ENCODE assay signal across 23 mouse cellular contexts in genomic region chr3:148238093-148238492, GRCm38 (mm10).
"Had no signal": no experiment of that assay in that cellular context is flagged by ENCODE, and none has a peak within 500 bp of the region (broad histone marks: within the 10 kb centered on the region; RNA-seq: fewer than 3 reads in every experiment).

No protein-coding gene starts in this region.

- ATAC-seq: forebrain, postnatal 0 days; hindbrain, postnatal 0 days; intestine, embryonic 16.5 days had no signal

- H3K9ac ChIP-seq: forebrain, postnatal 0 days; heart, embryonic 13.5 days; heart, embryonic 15.5 days; hindbrain, embryonic 15.5 days; kidney, embryonic 15.5 days; limb, embryonic 13.5 days; limb, embryonic 15.5 days had no signal

- H3K27ac ChIP-seq: heart, adult 2 months; heart, embryonic 13.5 days; heart, embryonic 15.5 days; hindbrain, embryonic 15.5 days; hindbrain, postnatal 0 days; kidney, embryonic 15.5 days; kidney, postnatal 0 days; limb, embryonic 13.5 days; limb, embryonic 15.5 days had no signal

- H3K4me1 ChIP-seq: heart, embryonic 13.5 days; heart, embryonic 15.5 days; hindbrain, embryonic 15.5 days; kidney, embryonic 15.5 days; limb, embryonic 13.5 days; limb, embryonic 15.5 days had no signal

- H3K4me2 ChIP-seq: heart, embryonic 11.5 days; heart, embryonic 13.5 days; heart, embryonic 15.5 days; hindbrain, embryonic 15.5 days; kidney, embryonic 15.5 days; limb, embryonic 13.5 days; limb, embryonic 15.5 days had no signal

- DNase-seq: forebrain, postnatal 0 days; gastrocnemius, postnatal 14 days; gastrocnemius, postnatal 36 days; heart, adult 11 months; heart, adult 2 months; heart, postnatal 36 days; kidney, adult 11 months; kidney, adult 2 months; kidney, adult 9 months; kidney, postnatal 14 days; kidney, postnatal 36 days; layer of hippocampus, adult 9-11 months; layer of hippocampus, postnatal 36 days had no signal

- H3K4me3 ChIP-seq: heart, adult 2 months; heart, embryonic 13.5 days; heart, embryonic 15.5 days; hindbrain, embryonic 15.5 days; kidney, embryonic 15.5 days; limb, embryonic 13.5 days; limb, embryonic 15.5 days had no signal

- H3K36me3 ChIP-seq: heart, embryonic 13.5 days; heart, embryonic 15.5 days; hindbrain, embryonic 15.5 days; kidney, embryonic 15.5 days; limb, embryonic 13.5 days; limb, embryonic 15.5 days had no signal

- H3K27me3 ChIP-seq: heart, embryonic 13.5 days; heart, embryonic 15.5 days; hindbrain, embryonic 15.5 days; kidney, embryonic 15.5 days; limb, embryonic 13.5 days; limb, embryonic 15.5 days had no signal

- H3K9me3 ChIP-seq: heart, embryonic 13.5 days; heart, embryonic 15.5 days; hindbrain, embryonic 15.5 days; kidney, embryonic 15.5 days; limb, embryonic 13.5 days; limb, embryonic 15.5 days had no signal
